Mouse (Mus musculus): ENCODE data around the gene Gpi1. TPM values are rescaled to one million over a fixed set of nuclear protein-coding genes. Genes with fewer than 3 reads are reported as not detected.

Gene Gpi1
- polyA plus RNA-seq, 1 experiment from 2014 or later: 199 TPM

DNA sequence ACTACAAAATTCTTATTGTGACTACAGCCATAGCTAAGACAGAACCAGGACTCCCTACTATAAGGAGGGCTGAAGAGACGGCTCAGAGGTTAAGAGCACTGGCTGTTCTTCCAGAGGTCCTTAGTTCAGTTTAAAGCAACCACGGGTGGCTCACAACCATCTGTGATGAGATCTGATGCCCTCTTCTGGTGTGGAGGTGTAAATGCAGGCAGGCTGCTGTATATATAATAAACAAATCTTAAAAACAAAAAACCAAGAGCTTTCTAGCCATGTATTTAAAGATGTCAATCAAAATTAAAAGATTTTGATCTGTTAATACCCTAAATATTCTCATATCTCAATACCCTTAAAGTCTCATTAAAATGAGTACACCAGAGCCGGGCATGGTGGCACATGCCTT is 71.0 kb downstream of the Gpi1 start:
- no peak overlapping the region for H3K9ac ChIP-seq (ENCODE audit: low read length)
- H3K36me3 ChIP-seq (ENCODE audit: control insufficient read depth, insufficient read depth, low read length): peaks cover 96% of the 10 kb centered on the region
- 95% methylated on average over 3 of the region's 3 CpGs for WGBS
- no peak overlapping the region for H3K27ac ChIP-seq (ENCODE audit: low read depth, low read length)
- no peak overlapping the region for H3K4me2 ChIP-seq (ENCODE audit: low read length)
- no peaks in the 10 kb centered on the region for H3K9me3 ChIP-seq (replicated peaks; ENCODE audit: control insufficient read depth, low read length)
- H3K4me1 ChIP-seq (ENCODE audit: control insufficient read depth, insufficient read depth, low read length): no peaks in the 10 kb centered on the region
- no peak for DNase-seq (ENCODE audit: low spot score)
- ATAC-seq: no peak
- no peak overlapping the region for H3K4me3 ChIP-seq (ENCODE audit: low read depth, low read length)
- H3K27me3 ChIP-seq (replicated peaks; ENCODE audit: control insufficient read depth, insufficient read depth, low read length): no peaks in the 10 kb centered on the region

DNA sequence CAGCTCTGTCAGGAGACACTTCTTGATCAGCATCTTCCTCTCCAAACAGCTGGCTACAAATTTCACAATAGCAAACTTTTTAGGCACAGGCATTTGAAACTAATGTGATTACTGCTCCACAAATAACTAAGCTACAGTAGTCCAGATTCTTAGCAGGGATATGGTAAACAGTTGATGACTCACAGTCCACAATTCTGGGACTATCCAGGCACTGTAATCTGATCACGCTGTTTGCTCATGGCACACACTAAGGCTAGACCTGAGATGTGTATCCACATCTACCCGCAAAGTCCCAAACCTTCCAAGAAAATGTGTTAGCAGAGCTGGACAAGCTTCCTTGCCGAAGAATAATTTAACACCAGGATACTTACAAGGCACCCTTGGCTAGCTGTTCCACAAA is 72.1 kb downstream of the Gpi1 start:
- no peak overlapping the region for H3K9ac ChIP-seq (ENCODE audit: low read length)
- no peaks in the 10 kb centered on the region for H3K9me3 ChIP-seq (replicated peaks; ENCODE audit: control insufficient read depth, low read length)
- no peaks in the 10 kb centered on the region for H3K27me3 ChIP-seq (replicated peaks; ENCODE audit: control insufficient read depth, insufficient read depth, low read length)
- no peak overlapping the region for H3K4me3 ChIP-seq (ENCODE audit: low read depth, low read length)
- H3K36me3 ChIP-seq (ENCODE audit: control insufficient read depth, insufficient read depth, low read length): peaks cover 97% of the 10 kb centered on the region
- no peak for DNase-seq (ENCODE audit: low spot score)
- H3K4me2 ChIP-seq (ENCODE audit: low read length): no peak overlapping the region
- ATAC-seq: no peak
- no peak overlapping the region for H3K27ac ChIP-seq (ENCODE audit: low read depth, low read length)
- no peaks in the 10 kb centered on the region for H3K4me1 ChIP-seq (ENCODE audit: control insufficient read depth, insufficient read depth, low read length)
- WGBS: 99% methylated on average over 3 of the region's 3 CpGs

Other genes starting within 250 kb of the Gpi1 start
- not detected in 2 replicates for gene Scgb2b27, start 216.4 kb downstream of the Gpi1 start, polyA plus RNA-seq (2014; fragmentation: Nextera tagmentation; extraction: Ambion mirVana)
- not detected in 2 replicates for gene Scgb1b27, start 208.9 kb downstream of the Gpi1 start, polyA plus RNA-seq (2014; fragmentation: Nextera tagmentation; extraction: Ambion mirVana)
- gene Scgb1b30, start 134.9 kb downstream of the Gpi1 start, polyA plus RNA-seq (2014; fragmentation: Nextera tagmentation; extraction: Ambion mirVana): not detected in 2 replicates
- gene Wtip, start 97.1 kb downstream of the Gpi1 start, polyA plus RNA-seq (2014; fragmentation: Nextera tagmentation; extraction: Ambion mirVana): 3.3 and 4.2 TPM in 2 replicates
- gene Uba2, start 60.7 kb downstream of the Gpi1 start, polyA plus RNA-seq (2014; fragmentation: Nextera tagmentation; extraction: Ambion mirVana): 199 and 213 TPM in 2 replicates
- gene Pdcd2l, start 33.7 kb downstream of the Gpi1 start, polyA plus RNA-seq (2014; fragmentation: Nextera tagmentation; extraction: Ambion mirVana): 79.4 and 84.3 TPM in 2 replicates
- not detected in 2 replicates for gene Gm6096, start 20.7 kb upstream of the Gpi1 start, polyA plus RNA-seq (2014; fragmentation: Nextera tagmentation; extraction: Ambion mirVana)
- 25.3 and 31.2 TPM in 2 replicates for gene 4931406P16Rik, start 83.2 kb upstream of the Gpi1 start, polyA plus RNA-seq (2014; fragmentation: Nextera tagmentation; extraction: Ambion mirVana)
- 50.0 and 54.7 TPM in 2 replicates for gene Lsm14a, start 163.0 kb upstream of the Gpi1 start, polyA plus RNA-seq (2014; fragmentation: Nextera tagmentation; extraction: Ambion mirVana)

All from forebrain, embryonic 14.5 days (tissue).